Mouse (Mus musculus) MEL (cell line): ENCODE results near the gene Vps13c. TPM values are rescaled to one million over a fixed set of nuclear protein-coding genes. Genes with fewer than 3 reads are reported as not detected.

Source experiments
- DNase-seq: peaks from one replicate; pipeline ENCODE4 v3.0.0; 2011; ENCODE audit warnings: low read depth, low spot score
- H3K27ac ChIP-seq: 2 replicates; pipeline ENCODE4 v1.5.1; 2012; ENCODE audit warnings: low read depth, mild to moderate bottlenecking, control low read depth, low read length, moderate library complexity; ENCODE audit not compliant: control insufficient read depth
- H3K27me3 ChIP-seq, 2 experiments: fragments of 150-350 bp in 1 of 2; sonication (generic) in 1 of 2; 2 replicates each; pipeline ENCODE4 v1.6.1; 2012; ENCODE audit warnings: low read length in 2 of 2, mild to moderate bottlenecking in 2 of 2, improper control_type of control experiment in 1 of 2, moderate library complexity in 1 of 2; ENCODE audit not compliant: insufficient read depth in 2 of 2, control insufficient read depth in 1 of 2
- H3K36me3 ChIP-seq, 2 experiments: 2 replicates each; pipeline ENCODE4 v1.6.1; 2012 to 2014; ENCODE audit warnings: low read length in 2 of 2, improper control_type of control experiment in 1 of 2, inconsistent platforms in 1 of 2, mild to moderate bottlenecking in 1 of 2; ENCODE audit not compliant: insufficient read depth in 2 of 2, control insufficient read depth in 1 of 2
- H3K4me1 ChIP-seq, 2 experiments: fragments of 150-350 bp in 1 of 2; sonication (generic) in 1 of 2; 2 replicates each; pipeline ENCODE4 v1.6.1; 2012; ENCODE audit warnings: low read length in 2 of 2, improper control_type of control experiment in 1 of 2, mild to moderate bottlenecking in 1 of 2; ENCODE audit not compliant: insufficient read depth in 2 of 2, control insufficient read depth in 1 of 2
- H3K4me3 ChIP-seq, 2 experiments: fragments of 150-350 bp in 1 of 2; sonication (generic) in 1 of 2; 2 replicates each; pipeline ENCODE4 v1.5.1; 2012; ENCODE audit warnings: low read depth in 2 of 2, low read length in 2 of 2, mild to moderate bottlenecking in 2 of 2, moderate library complexity in 2 of 2, control low read depth in 1 of 2, improper control_type of control experiment in 1 of 2; ENCODE audit not compliant: control insufficient read depth in 1 of 2, insufficient read depth in 1 of 2
- H3K79me2 ChIP-seq: 2 replicates; pipeline ENCODE4 v1.6.1; 2012; ENCODE audit warnings: mild to moderate bottlenecking, low read length, moderate library complexity; ENCODE audit not compliant: control insufficient read depth, poor library complexity, insufficient read depth
- H3K9ac ChIP-seq: 2 replicates; pipeline ENCODE4 v1.6.1; 2012; ENCODE audit warnings: low read depth, mild to moderate bottlenecking, control low read depth, low read length, moderate library complexity; ENCODE audit not compliant: control insufficient read depth, poor library complexity, severe bottlenecking
- H3K9me3 ChIP-seq: fragments of 150-350 bp; sonication (generic); replicated peaks from 2 replicates; pipeline ENCODE4 v1.6.1; 2012; ENCODE audit warnings: mild to moderate bottlenecking, low read length, improper control_type of control experiment, moderate library complexity; ENCODE audit not compliant: insufficient read depth
- BHLHE40 ChIP-seq: IDR thresholded peaks from 2 replicates; pipeline ENCODE4 v1.6.1; 2012; ENCODE audit warnings: low read depth, mild to moderate bottlenecking, inconsistent platforms, low read length, improper control_type of control experiment, borderline replicate concordance
- CHD2 ChIP-seq: IDR thresholded peaks from 2 replicates; pipeline ENCODE4 v1.6.1; 2011; ENCODE audit warnings: low read length, improper control_type of control experiment
- CTCF ChIP-seq, 3 experiments: IDR thresholded peaks in 2 of 3; conservative IDR thresholded peaks in 1 of 3; 2 replicates each; pipeline ENCODE4 v1.5.1; 2011 to 2012; ENCODE audit warnings: low read length in 3 of 3, low read depth in 2 of 3, mild to moderate bottlenecking in 2 of 3, improper control_type of control experiment in 1 of 3, inconsistent platforms in 1 of 3, mixed read lengths in 1 of 3, moderate library complexity in 1 of 3; ENCODE audit not compliant: control insufficient read depth in 1 of 3, insufficient read depth in 1 of 3, poor library complexity in 1 of 3, severe bottlenecking in 1 of 3
- EP300 ChIP-seq, 2 experiments: IDR thresholded peaks; 2 replicates each; pipeline ENCODE4 v1.6.1; 2011; ENCODE audit warnings: improper control_type of control experiment in 2 of 2, low read length in 2 of 2, low read depth in 1 of 2, mild to moderate bottlenecking in 1 of 2
- ETS1 ChIP-seq: IDR thresholded peaks from 2 replicates; pipeline ENCODE4 v1.6.1; 2012; ENCODE audit warnings: low read depth, mild to moderate bottlenecking, inconsistent platforms, low read length, improper control_type of control experiment, moderate library complexity
- GABPA ChIP-seq: IDR thresholded peaks from 2 replicates; pipeline ENCODE4 v1.6.1; 2012; ENCODE audit warnings: low read depth, mild to moderate bottlenecking, inconsistent platforms, low read length, improper control_type of control experiment, moderate library complexity
- GATA1 ChIP-seq: IDR thresholded peaks from 2 replicates; pipeline ENCODE4 v1.6.1; 2011; ENCODE audit warnings: low read depth, low read length, improper control_type of control experiment
- JUND ChIP-seq: IDR thresholded peaks from 2 replicates; pipeline ENCODE4 v1.6.1; 2011; ENCODE audit warnings: low read depth, mild to moderate bottlenecking, improper control_type of control experiment, low read length
- MAX ChIP-seq: IDR thresholded peaks from 2 replicates; pipeline ENCODE4 v1.6.1; 2011; ENCODE audit warnings: low read length, improper control_type of control experiment
- MAZ ChIP-seq: IDR thresholded peaks from 2 replicates; pipeline ENCODE4 v1.6.1; 2012; ENCODE audit warnings: low read depth, mild to moderate bottlenecking, inconsistent platforms, low read length, improper control_type of control experiment
- MEF2A ChIP-seq: IDR thresholded peaks from 2 replicates; pipeline ENCODE4 v1.6.1; 2014; ENCODE audit warnings: low read depth, mild to moderate bottlenecking, inconsistent platforms, low read length, improper control_type of control experiment; ENCODE audit not compliant: poor library complexity, insufficient replicate concordance, severe bottlenecking; ENCODE audit errors: extremely low read depth
- MXI1 ChIP-seq: IDR thresholded peaks from 2 replicates; pipeline ENCODE4 v1.6.1; 2011; ENCODE audit warnings: mild to moderate bottlenecking, low read depth, low read length, improper control_type of control experiment
- NELFE ChIP-seq: IDR thresholded peaks from 2 replicates; pipeline ENCODE4 v1.6.1; 2011; ENCODE audit warnings: low read depth, low read length, improper control_type of control experiment
- NRF1 ChIP-seq: IDR thresholded peaks from 2 replicates; pipeline ENCODE4 v1.6.1; 2014; ENCODE audit warnings: low read depth, mild to moderate bottlenecking, inconsistent platforms, low read length, improper control_type of control experiment, moderate library complexity; ENCODE audit not compliant: poor library complexity, insufficient read depth, severe bottlenecking
- POLR2AphosphoS5 ChIP-seq: IDR thresholded peaks from 2 replicates; pipeline ENCODE4 v1.6.1; 2012; ENCODE audit warnings: low read depth, borderline replicate concordance, mild to moderate bottlenecking, inconsistent platforms, low read length, moderate library complexity, mixed read lengths
- RAD21 ChIP-seq: IDR thresholded peaks from 2 replicates; pipeline ENCODE4 v1.6.1; 2011; ENCODE audit warnings: mild to moderate bottlenecking, low read depth, low read length, improper control_type of control experiment
- SMC3 ChIP-seq: IDR thresholded peaks from 2 replicates; pipeline ENCODE4 v1.6.1; 2011; ENCODE audit warnings: low read depth, low read length, improper control_type of control experiment
- TAL1 ChIP-seq: IDR thresholded peaks from 2 replicates; pipeline ENCODE4 v1.6.1; 2012; ENCODE audit warnings: mild to moderate bottlenecking, inconsistent platforms, low read length, moderate library complexity, mixed read lengths
- TBP ChIP-seq: IDR thresholded peaks from 2 replicates; pipeline ENCODE4 v1.8.0; 2011; ENCODE audit warnings: low read depth, low read length, improper control_type of control experiment
- ZC3H11A ChIP-seq: IDR thresholded peaks from 2 replicates; pipeline ENCODE4 v1.6.1; 2012; ENCODE audit warnings: low read depth, mild to moderate bottlenecking, inconsistent platforms, low read length, improper control_type of control experiment
- ZKSCAN1 ChIP-seq: IDR thresholded peaks from 2 replicates; pipeline ENCODE4 v1.6.1; 2012; ENCODE audit warnings: low read depth, mild to moderate bottlenecking, inconsistent platforms, low read length, improper control_type of control experiment, moderate library complexity
- ZNF384 ChIP-seq: IDR thresholded peaks from 2 replicates; pipeline ENCODE4 v1.6.1; 2012; ENCODE audit warnings: low read depth, mild to moderate bottlenecking, inconsistent platforms, low read length, improper control_type of control experiment
- polyA plus RNA-seq, 2 experiments: library from polyadenylated mRNA; stranded (reverse) in 1 of 2; unstranded in 1 of 2; fragments of >175 nt in 1 of 2; fragments of >200 nt in 1 of 2; gene quantifications; 2 replicates each; pipeline versions ENCODE4 v1.2.1 to v1.2.4; 2012; ENCODE audit warnings: low replicate concordance in 2 of 2, low read depth in 1 of 2; ENCODE audit not compliant: insufficient read length in 2 of 2, insufficient read depth in 1 of 2, missing spikeins in 1 of 2
- total RNA-seq: library from RNA; depleted of rRNA; stranded (reverse); fragments of 300-350 nt; gene quantifications from 2 replicates; pipeline ENCODE4 v1.2.3, GENCODE M21; 2012

The Vps13c gene
- total and polyA plus RNA-seq, 3 experiments: 14.6 to 28.3 TPM; not detected in 1

DNA sequence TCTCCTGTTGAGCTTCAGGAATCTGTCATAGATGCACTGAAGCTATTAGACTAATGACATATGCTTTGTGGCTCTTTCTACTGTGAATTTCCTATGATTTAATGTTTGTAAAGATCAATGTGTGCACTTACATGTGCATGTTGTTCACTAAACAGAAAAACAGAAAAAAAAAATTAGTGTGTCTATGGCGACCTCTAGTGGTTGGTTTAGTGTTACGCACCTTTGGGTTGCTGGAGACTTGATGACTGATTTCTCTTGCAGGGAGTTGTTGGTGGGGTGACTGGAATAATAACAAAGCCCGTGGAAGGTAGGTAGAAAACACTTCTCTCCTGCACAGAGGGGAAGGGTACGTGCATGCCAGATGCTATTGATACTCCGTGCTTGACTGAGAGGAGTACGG is 133.3 kb downstream of the Vps13c start:
- Histone ChIP-seq H3K9ac (no peak overlapping the region), H3K79me2 (no peaks in the 10 kb centered on the region), H3K9me3 (no peaks in the 10 kb centered on the region), H3K4me3 (no peak overlapping the region), H3K27me3 (no peaks in the 10 kb centered on the region), H3K4me1 (no peaks in the 10 kb centered on the region), H3K36me3 (no peaks in the 10 kb centered on the region), H3K27ac (no peak overlapping the region)
- TF ChIP-seq BHLHE40: no peak
- peak; percentile 85 for TF ChIP-seq SMC3
- peak; percentile 85 for TF ChIP-seq RAD21
- no peak for TF ChIP-seq ETS1
- TF ChIP-seq TAL1: no peak
- no peak for TF ChIP-seq GABPA
- TF ChIP-seq TBP: no peak
- TF ChIP-seq ZC3H11A: peak; percentile 65
- peak; percentile 89 for TF ChIP-seq ZNF384
- TF ChIP-seq MEF2A: no peak
- peak; percentile 50 to 86 (median 84) for TF ChIP-seq CTCF (IDR thresholded peaks at IDR 0.05 in 2 of 3, conservative IDR thresholded peaks at IDR 0.05 in 1 of 3; ENCODE audit: control insufficient read depth in 1 of 3, insufficient read depth in 1 of 3, low read depth in 2 of 3, low read length in 3 of 3, poor library complexity in 1 of 3, severe bottlenecking in 1 of 3)
- peak; percentile 74 for DNase-seq

DNA sequence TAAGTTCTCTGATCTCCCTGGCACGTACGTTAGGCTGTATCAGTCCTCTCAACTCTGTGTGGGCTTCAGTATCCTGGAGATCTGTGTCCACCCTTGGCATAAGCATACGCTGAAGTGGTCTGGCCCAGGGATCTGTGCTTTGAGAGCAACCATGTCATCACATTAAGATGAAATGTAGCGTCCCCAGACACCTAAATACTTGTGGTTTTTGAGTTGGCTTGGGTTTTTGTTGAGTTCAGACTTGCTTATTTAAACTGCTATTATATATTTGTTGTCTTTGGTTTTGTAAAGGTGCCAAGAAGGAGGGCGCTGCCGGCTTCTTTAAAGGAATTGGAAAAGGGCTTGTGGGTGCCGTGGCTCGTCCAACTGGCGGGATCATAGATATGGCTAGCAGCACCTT is 135.3 kb downstream of the Vps13c start:
- DNase-seq: no peak
- H3K4me3 ChIP-seq: no peak overlapping the region
- H3K27me3 ChIP-seq: no peaks in the 10 kb centered on the region
- no peaks in the 10 kb centered on the region for H3K9me3 ChIP-seq
- H3K4me1 ChIP-seq: no peaks in the 10 kb centered on the region
- TF ChIP-seq JUND: no peak
- no peak for TF ChIP-seq CHD2
- no peak for TF ChIP-seq TAL1
- TF ChIP-seq NRF1: no peak
- no peak for TF ChIP-seq ZC3H11A
- no peak for TF ChIP-seq GATA1
- TF ChIP-seq POLR2AphosphoS5: no peak
- TF ChIP-seq EP300 (IDR thresholded peaks at IDR 0.05; ENCODE audit: low read depth in 1 of 2, low read length in 2 of 2): no peak
- TF ChIP-seq MAX: no peak
- TF ChIP-seq MXI1: no peak
- no peak for TF ChIP-seq ZKSCAN1
- TF ChIP-seq NELFE: no peak
- no peak for TF ChIP-seq GABPA
- no peak for TF ChIP-seq MAZ
- no peak overlapping the region for H3K27ac ChIP-seq
- no peaks in the 10 kb centered on the region for H3K79me2 ChIP-seq
- H3K36me3 ChIP-seq: no peaks in the 10 kb centered on the region
- H3K9ac ChIP-seq: no peak overlapping the region
